Mouse (Mus musculus) limb, embryonic 14.5 days (tissue): ENCODE data around the gene Coq10a. TPM values are rescaled to one million over a fixed set of nuclear protein-coding genes. Genes with fewer than 3 reads are reported as not detected.

Experiments used
- ATAC-seq: fragments of 200-750 bp; cut with Nextera tagmentation; 2 replicates; pipeline ENCODE4 v1.8.0; 2017; ENCODE audit warnings: low read depth, moderate number of reproducible peaks, moderate TSS enrichment; ENCODE audit not compliant: low FRiP score
- DNase-seq: peaks from one replicate; pipeline ENCODE4 v3.0.0-alpha.2; 2015; ENCODE audit warnings: low spot score
- H3K27ac ChIP-seq: fragments of 300-500 bp; sonication (generic); replicated peaks from 2 replicates; pipeline ENCODE4 v1.5.1; 2014; ENCODE audit warnings: low read depth, mild to moderate bottlenecking, low read length, moderate library complexity, mixed read lengths
- H3K27me3 ChIP-seq: fragments of 300-500 bp; sonication (generic); 2 replicates; pipeline ENCODE4 v1.6.1; 2014; ENCODE audit warnings: low read length, mixed read lengths; ENCODE audit not compliant: control insufficient read depth, insufficient read depth
- H3K36me3 ChIP-seq: fragments of 300-500 bp; sonication (generic); 2 replicates; pipeline ENCODE4 v1.6.1; 2014; ENCODE audit warnings: mild to moderate bottlenecking, low read length, moderate library complexity, mixed read lengths; ENCODE audit not compliant: control insufficient read depth, insufficient read depth
- H3K4me1 ChIP-seq: fragments of 300-500 bp; sonication (generic); 2 replicates; pipeline ENCODE4 v1.6.1; 2014; ENCODE audit warnings: antibody characterized with exemption, low read length, mixed read lengths; ENCODE audit not compliant: control insufficient read depth, insufficient read depth
- H3K4me2 ChIP-seq: fragments of 300-500 bp; sonication (generic); replicated peaks from 2 replicates; pipeline ENCODE4 v1.6.1; 2014; ENCODE audit warnings: low read depth, mild to moderate bottlenecking, low read length, moderate library complexity; ENCODE audit not compliant: severe bottlenecking
- H3K4me3 ChIP-seq: fragments of 300-500 bp; sonication (generic); replicated peaks from 2 replicates; pipeline ENCODE4 v1.5.1; 2014; ENCODE audit warnings: low read length
- H3K9ac ChIP-seq: fragments of 300-500 bp; sonication (generic); 2 replicates; pipeline ENCODE4 v1.6.1; 2014; ENCODE audit warnings: mild to moderate bottlenecking, low read depth, low read length, moderate library complexity; ENCODE audit not compliant: severe bottlenecking
- H3K9me3 ChIP-seq: fragments of 300-500 bp; sonication (generic); 2 replicates; pipeline ENCODE4 v1.6.1; 2016; ENCODE audit warnings: low read length; ENCODE audit not compliant: control insufficient read depth
- POLR2A ChIP-seq: fragments of 200-500 bp; IDR thresholded peaks from 2 replicates; pipeline ENCODE4 v1.8.0; 2012; ENCODE audit warnings: inconsistent platforms, mild to moderate bottlenecking, moderate library complexity, borderline replicate concordance; ENCODE audit not compliant: insufficient read depth, insufficient read length; ENCODE audit errors: extremely low read depth
- WGBS: fragments of 180-500 bp; shearing (Covaris S2); extraction: QIAGEN DNeasy Blood & Tissue Kit; methylation state at CpG from one replicate; pipeline ENCODE4 v1.1.7; 2014; 5-methylcytosine and 5-hydroxymethylcytosine counted together
- polyA plus RNA-seq, 2 experiments: library from polyadenylated mRNA; depleted of rRNA in 1 of 2; stranded (reverse) in 1 of 2; unstranded in 1 of 2; fragments of >200 nt; fragmentation: Nextera tagmentation in 1 of 2; extraction: Ambion mirVana in 1 of 2; gene quantifications; 2 replicates each; pipeline versions ENCODE4 v1.2.1 to v1.2.3; 2012 to 2014

The Coq10a gene
- polyA plus RNA-seq, 2 experiments, result 19.4 to 38.9 TPM

DNA sequence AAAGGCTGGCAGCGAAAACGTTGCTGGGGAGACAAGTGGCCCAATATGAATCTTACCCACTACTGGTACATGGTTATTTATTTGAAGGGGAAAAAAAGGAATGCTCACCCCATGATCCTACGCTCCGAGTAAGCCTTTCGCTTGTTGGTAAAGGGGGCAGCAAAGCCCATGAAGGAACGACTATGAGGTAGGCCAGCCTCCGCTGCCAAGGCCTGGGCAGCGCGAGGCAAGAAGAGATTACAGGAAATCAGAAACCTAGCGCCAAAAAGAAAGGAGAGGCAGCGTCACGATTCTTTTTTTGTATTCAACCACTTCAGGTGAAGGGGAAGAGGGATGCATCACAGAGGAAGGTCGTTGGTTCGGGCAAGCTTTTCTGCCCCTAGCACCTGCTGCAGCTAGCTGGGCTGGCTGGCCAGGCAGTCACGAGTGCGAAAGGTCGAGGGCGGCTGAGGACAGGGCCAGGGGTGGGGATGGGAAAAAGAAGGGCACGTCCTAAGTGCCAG lies 847 bp downstream of the Coq10a start:
- Histone ChIP-seq H3K9ac (peak overlapping the region; percentile 77), H3K27ac (0 out of 2 replicates have a peak overlapping the region, but pooled peaks have one; percentile 91), H3K36me3 (peaks cover 21% of the 10 kb centered on the region), H3K9me3 (no peaks in the 10 kb centered on the region), H3K4me2 (peak overlapping the region; percentile 77), H3K4me1 (peaks cover 4% of the 10 kb centered on the region), H3K27me3 (no peaks in the 10 kb centered on the region), H3K4me3 (peak overlapping the region; percentile 66)
- TF ChIP-seq POLR2A, result no peak
- DNase-seq (no peak), ATAC-seq (no peak)
- 13% methylated on average over 19 of the region's 19 CpGs for WGBS

- no peak overlapping the region for H3K27ac ChIP-seq
- no peak overlapping the region for H3K4me3 ChIP-seq
- no peak overlapping the region for H3K4me2 ChIP-seq
- DNase-seq (peak; percentile 88), ATAC-seq (no peak)
- no peak overlapping the region for H3K9ac ChIP-seq
- H3K36me3 ChIP-seq, result peaks cover 74% of the 10 kb centered on the region
- WGBS, result 48% methylated on average over 3 of the region's 3 CpGs
- no peaks in the 10 kb centered on the region for H3K27me3 ChIP-seq
- no peaks in the 10 kb centered on the region for H3K9me3 ChIP-seq
- H3K4me1 ChIP-seq, result peaks cover 3% of the 10 kb centered on the region
- TF ChIP-seq POLR2A, result no peak
These were observed 6.2 kb downstream of the Coq10a start for GRCm38 (mm10) chr10:128362568-128362967.

DNA sequence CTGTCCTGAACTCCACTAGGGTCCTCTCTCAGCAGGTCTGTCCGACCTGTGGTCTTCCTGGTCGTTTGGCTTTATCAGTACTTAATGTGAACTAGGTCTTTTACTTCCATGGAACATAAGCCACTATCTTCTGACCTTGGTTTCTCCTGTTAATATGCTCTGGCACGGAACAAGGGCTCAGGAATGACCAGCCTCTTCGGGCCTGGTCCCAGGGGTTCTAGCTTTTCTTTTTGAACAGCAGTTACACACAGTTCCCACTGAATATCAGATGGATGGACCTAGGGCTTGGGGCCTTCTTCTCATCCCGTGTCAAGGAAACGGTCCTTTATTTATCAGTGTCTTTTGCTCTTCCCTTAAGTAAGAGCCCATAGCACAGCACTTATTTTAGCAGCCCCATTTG lies 7.0 kb downstream of the Coq10a start:
- no peaks in the 10 kb centered on the region for H3K27me3 ChIP-seq
- peaks cover 81% of the 10 kb centered on the region for H3K36me3 ChIP-seq
- no peak for TF ChIP-seq POLR2A
- no peak overlapping the region for H3K9ac ChIP-seq
- no peak overlapping the region for H3K4me2 ChIP-seq
- no peaks in the 10 kb centered on the region for H3K4me1 ChIP-seq
- DNase-seq (no peak), ATAC-seq (no peak)
- no peak overlapping the region for H3K4me3 ChIP-seq
- no peaks in the 10 kb centered on the region for H3K9me3 ChIP-seq
- H3K27ac ChIP-seq, result no peak overlapping the region
- 94% methylated on average over 6 of the region's 6 CpGs for WGBS

- peaks cover 85% of the 10 kb centered on the region for H3K36me3 ChIP-seq
These were observed 9.6 kb downstream of the Coq10a start for GRCm38 (mm10) chr10:128359226-128359625.

GRCm38 (mm10) chr10:128358796-128359195 lies 10.0 kb downstream of the Coq10a start:
- no peak overlapping the region for H3K27ac ChIP-seq
- H3K9ac ChIP-seq, result no peak overlapping the region
- H3K4me3 ChIP-seq, result no peak overlapping the region
- H3K4me2 ChIP-seq, result no peak overlapping the region
- peak; percentile 56 for DNase-seq
- WGBS, result 60% methylated on average over 2 of the region's 2 CpGs
- no peak for ATAC-seq
- H3K27me3 ChIP-seq, result no peaks in the 10 kb centered on the region
- H3K9me3 ChIP-seq, result no peaks in the 10 kb centered on the region
- no peaks in the 10 kb centered on the region for H3K4me1 ChIP-seq
- TF ChIP-seq POLR2A, result no peak
- H3K36me3 ChIP-seq, result peaks cover 88% of the 10 kb centered on the region

More at GRCm38 (mm10) chr10:128359226-128359625, 9.6 kb downstream of the Coq10a start:
- no peaks in the 10 kb centered on the region for H3K27me3 ChIP-seq
- WGBS, result 80% methylated on average over 6 of the region's 6 CpGs
- ATAC-seq (no peak), DNase-seq (no peak)
- H3K9me3 ChIP-seq, result no peaks in the 10 kb centered on the region
- no peak overlapping the region for H3K4me3 ChIP-seq
- no peak overlapping the region for H3K9ac ChIP-seq
- H3K27ac ChIP-seq, result no peak overlapping the region
- H3K4me1 ChIP-seq, result no peaks in the 10 kb centered on the region
- no peak overlapping the region for H3K4me2 ChIP-seq
- no peak for TF ChIP-seq POLR2A
